Mouse (Mus musculus) forebrain, embryonic 15.5 days (tissue): ENCODE measurements at regions not wholly inside any gene's neighbourhood (a gene's known extent, or its start where the extent isn't known, plus 50 kb on each side); places are given as distances from the start of the nearest gene placed in this dataset.
A peak's percentile ranks its signal among the peaks of the same experiment; 100 is the strongest.

Experiments
- ATAC-seq: fragments of 200-750 bp; cut with Nextera tagmentation; replicated peaks from 2 replicates; pipeline ENCODE4 v1.8.0; 2017; ENCODE audit warnings: mild to moderate bottlenecking, moderate TSS enrichment, moderate library complexity
- H3K27ac ChIP-seq: fragments of 300-500 bp; sonication (generic); replicated peaks from 2 replicates; pipeline ENCODE4 v1.5.1; 2015; ENCODE audit warnings: mild to moderate bottlenecking, inconsistent platforms
- H3K27me3 ChIP-seq: fragments of 300-500 bp; sonication (generic); 2 replicates; pipeline ENCODE4 v1.6.1; 2015; ENCODE audit warnings: inconsistent platforms
- H3K36me3 ChIP-seq: fragments of 300-500 bp; sonication (generic); 2 replicates; pipeline ENCODE4 v1.6.1; 2015; ENCODE audit warnings: mild to moderate bottlenecking, inconsistent platforms
- H3K4me1 ChIP-seq: fragments of 300-500 bp; sonication (generic); 2 replicates; pipeline ENCODE4 v1.6.1; 2015; ENCODE audit warnings: inconsistent platforms
- H3K4me2 ChIP-seq: fragments of 300-500 bp; sonication (generic); replicated peaks from 2 replicates; pipeline ENCODE4 v1.6.1; 2015; ENCODE audit warnings: mild to moderate bottlenecking, inconsistent platforms
- H3K4me3 ChIP-seq: fragments of 300-500 bp; sonication (generic); 2 replicates; pipeline ENCODE4 v1.5.1; 2015; ENCODE audit warnings: mild to moderate bottlenecking, inconsistent platforms
- H3K9ac ChIP-seq: fragments of 300-500 bp; sonication (generic); replicated peaks from 2 replicates; pipeline ENCODE4 v1.6.1; 2015; ENCODE audit warnings: mild to moderate bottlenecking, inconsistent platforms
- H3K9me3 ChIP-seq: fragments of 300-500 bp; sonication (generic); 2 replicates; pipeline ENCODE4 v1.6.1; 2016; ENCODE audit warnings: inconsistent platforms
- WGBS: fragments of 180-500 bp; shearing (Covaris S2); methylation state at CpG from one replicate; pipeline ENCODE4 v1.1.7; 2015; ENCODE audit warnings: mixed read lengths; 5-methylcytosine and 5-hydroxymethylcytosine counted together

- no peak for ATAC-seq
- no peak overlapping the region for H3K4me2 ChIP-seq
- 88% methylated on average over 1 of the region's 1 CpGs for WGBS
Observed at GRCm38 (mm10) chr8:30797341-30797740, 2631.2 kb upstream of the 5930422O12Rik start.

GRCm38 (mm10) chr8:30817028-30817427, 2611.5 kb upstream of the 5930422O12Rik start:
- Histone ChIP-seq H3K27ac (no peak overlapping the region), H3K9me3 (no peaks in the 10 kb centered on the region), H3K4me2 (no peak overlapping the region), H3K4me1 (no peaks in the 10 kb centered on the region), H3K4me3 (no peak overlapping the region), H3K36me3 (no peaks in the 10 kb centered on the region), H3K27me3 (no peaks in the 10 kb centered on the region), H3K9ac (no peak overlapping the region)
- no peak for ATAC-seq
- 87% methylated on average over 5 of the region's 5 CpGs for WGBS

More at GRCm38 (mm10) chr8:30797341-30797740, 2631.2 kb upstream of the 5930422O12Rik start:
- no peaks in the 10 kb centered on the region for H3K4me1 ChIP-seq
- no peak overlapping the region for H3K9ac ChIP-seq
- H3K27ac ChIP-seq: no peak overlapping the region
- H3K36me3 ChIP-seq: no peaks in the 10 kb centered on the region
- no peaks in the 10 kb centered on the region for H3K27me3 ChIP-seq
- no peaks in the 10 kb centered on the region for H3K9me3 ChIP-seq
- no peak overlapping the region for H3K4me3 ChIP-seq

- Histone ChIP-seq H3K27me3 (no peaks in the 10 kb centered on the region), H3K27ac (no peak overlapping the region), H3K4me3 (no peak overlapping the region), H3K9me3 (no peaks in the 10 kb centered on the region), H3K9ac (no peak overlapping the region), H3K4me2 (no peak overlapping the region), H3K4me1 (no peaks in the 10 kb centered on the region), H3K36me3 (no peaks in the 10 kb centered on the region)
- ATAC-seq: no peak
- 70% methylated on average over 25 of the region's 25 CpGs for WGBS
Observed at GRCm38 (mm10) chr8:30822835-30823587, 2605.5 kb upstream of the 5930422O12Rik start.

DNA sequence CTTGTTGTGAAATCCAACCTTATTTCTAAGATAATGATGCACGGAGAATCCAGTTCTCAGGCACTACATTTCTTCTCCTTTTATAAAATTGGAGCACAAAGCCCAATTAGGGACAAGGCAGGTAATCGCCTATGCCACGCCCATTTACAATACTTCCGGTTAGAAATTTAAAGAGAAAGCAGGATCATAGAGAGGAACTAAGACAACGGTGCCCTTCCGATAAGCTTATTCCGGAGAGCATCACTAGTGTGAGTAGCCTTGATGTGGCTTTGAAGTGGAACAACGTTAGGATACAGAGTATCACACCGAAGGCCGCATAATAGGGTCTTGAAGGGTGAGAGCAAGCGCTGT, 2604.9 kb upstream of the 5930422O12Rik start:
- Histone ChIP-seq H3K27me3 (no peaks in the 10 kb centered on the region), H3K9ac (no peak overlapping the region), H3K4me3 (no peak overlapping the region), H3K9me3 (no peaks in the 10 kb centered on the region), H3K4me2 (no peak overlapping the region), H3K36me3 (no peaks in the 10 kb centered on the region), H3K27ac (no peak overlapping the region), H3K4me1 (no peaks in the 10 kb centered on the region)
- 90% methylated on average over 11 of the region's 11 CpGs for WGBS
- ATAC-seq: no peak

- no peak overlapping the region for H3K4me2 ChIP-seq
- no peak for ATAC-seq
- H3K36me3 ChIP-seq: no peaks in the 10 kb centered on the region
- H3K27ac ChIP-seq: no peak overlapping the region
- no peaks in the 10 kb centered on the region for H3K27me3 ChIP-seq
- no peaks in the 10 kb centered on the region for H3K4me1 ChIP-seq
- no peak overlapping the region for H3K4me3 ChIP-seq
- no peak overlapping the region for H3K9ac ChIP-seq
- no peaks in the 10 kb centered on the region for H3K9me3 ChIP-seq
- 86% methylated on average over 4 of the region's 4 CpGs for WGBS
Observed at GRCm38 (mm10) chr8:30826021-30826420, 2602.5 kb upstream of the 5930422O12Rik start.

- Histone ChIP-seq H3K9ac (no peak overlapping the region), H3K27me3 (no peaks in the 10 kb centered on the region), H3K36me3 (no peaks in the 10 kb centered on the region), H3K4me1 (0 out of 2 replicates have a peak, but pooled peaks cover 8% of the 10 kb centered on the region), H3K4me3 (no peak overlapping the region), H3K27ac (peak overlapping the region; percentile 19; the same call in 1 of the 2 replicates), H3K4me2 (no peak overlapping the region), H3K9me3 (no peaks in the 10 kb centered on the region)
- ATAC-seq: peak; percentile 63; the same call in 1 of the 2 replicates
- 42% methylated on average over 8 of the region's 8 CpGs for WGBS
Observed at GRCm38 (mm10) chr8:30838056-30838455, 2590.5 kb upstream of the 5930422O12Rik start.

DNA sequence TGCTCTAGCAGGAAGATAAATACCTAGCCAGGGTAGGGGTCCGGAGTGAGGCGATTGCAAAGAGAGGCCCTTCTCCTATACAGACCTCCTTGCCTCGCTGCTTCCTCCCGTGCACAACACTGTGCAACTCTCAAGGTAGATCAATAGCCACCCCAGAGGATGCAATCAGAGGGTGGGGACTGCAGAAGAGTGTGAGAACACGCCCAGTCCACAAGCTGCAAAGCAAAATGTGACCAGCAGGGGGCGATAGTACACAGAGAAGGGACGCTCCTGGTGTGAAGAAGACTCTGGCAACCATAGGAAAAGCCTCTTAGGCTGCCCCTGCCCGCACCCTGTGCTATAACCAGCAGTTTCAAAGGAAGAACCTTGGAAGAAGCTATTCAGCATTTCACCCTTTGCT, 2588.4 kb upstream of the 5930422O12Rik start:
- no peak overlapping the region for H3K27ac ChIP-seq
- 31% methylated on average over 8 of the region's 8 CpGs for WGBS
- H3K27me3 ChIP-seq: no peaks in the 10 kb centered on the region
- H3K4me2 ChIP-seq: no peak overlapping the region
- H3K9me3 ChIP-seq: no peaks in the 10 kb centered on the region
- peak; percentile 38; the same call in 1 of the 2 replicates for ATAC-seq
- no peaks in the 10 kb centered on the region for H3K36me3 ChIP-seq
- no peak overlapping the region for H3K9ac ChIP-seq
- H3K4me1 ChIP-seq: 0 out of 2 replicates have a peak, but pooled peaks cover 8% of the 10 kb centered on the region
- H3K4me3 ChIP-seq: no peak overlapping the region

DNA sequence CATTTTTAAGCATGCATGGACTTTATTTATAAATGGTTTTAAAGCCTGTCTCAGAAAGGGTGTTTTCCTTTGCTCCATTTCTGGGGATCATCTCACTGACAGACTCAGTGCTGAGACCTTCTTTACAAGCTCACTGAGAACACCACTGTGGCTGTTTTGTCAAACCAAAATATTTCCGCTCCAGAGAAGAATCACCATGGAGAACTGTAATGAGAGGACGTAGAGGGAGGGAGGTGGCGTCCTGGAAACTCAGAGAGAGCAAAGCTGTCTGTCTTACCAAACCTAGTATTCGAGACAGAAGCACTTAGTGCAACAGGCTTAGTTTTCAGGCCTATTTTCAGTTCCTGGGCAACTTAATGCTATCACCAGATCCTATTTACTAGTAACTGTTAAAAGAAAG, 2565.5 kb upstream of the 5930422O12Rik start:
- Histone ChIP-seq H3K9me3 (no peaks in the 10 kb centered on the region), H3K4me2 (no peak overlapping the region), H3K9ac (no peak overlapping the region), H3K36me3 (no peaks in the 10 kb centered on the region), H3K27ac (no peak overlapping the region), H3K4me1 (no peaks in the 10 kb centered on the region), H3K27me3 (no peaks in the 10 kb centered on the region), H3K4me3 (no peak overlapping the region)
- 15% methylated on average over 4 of the region's 4 CpGs for WGBS
- no peak for ATAC-seq

- no peaks in the 10 kb centered on the region for H3K27me3 ChIP-seq
- H3K9ac ChIP-seq: no peak overlapping the region
- no peaks in the 10 kb centered on the region for H3K4me1 ChIP-seq
- H3K36me3 ChIP-seq: no peaks in the 10 kb centered on the region
- 79% methylated on average over 11 of the region's 11 CpGs for WGBS
- H3K4me2 ChIP-seq: no peak overlapping the region
- no peak overlapping the region for H3K27ac ChIP-seq
- no peak overlapping the region for H3K4me3 ChIP-seq
- no peaks in the 10 kb centered on the region for H3K9me3 ChIP-seq
- no peak for ATAC-seq
Observed at GRCm38 (mm10) chr8:30906044-30906695, 2522.3 kb upstream of the 5930422O12Rik start.

DNA sequence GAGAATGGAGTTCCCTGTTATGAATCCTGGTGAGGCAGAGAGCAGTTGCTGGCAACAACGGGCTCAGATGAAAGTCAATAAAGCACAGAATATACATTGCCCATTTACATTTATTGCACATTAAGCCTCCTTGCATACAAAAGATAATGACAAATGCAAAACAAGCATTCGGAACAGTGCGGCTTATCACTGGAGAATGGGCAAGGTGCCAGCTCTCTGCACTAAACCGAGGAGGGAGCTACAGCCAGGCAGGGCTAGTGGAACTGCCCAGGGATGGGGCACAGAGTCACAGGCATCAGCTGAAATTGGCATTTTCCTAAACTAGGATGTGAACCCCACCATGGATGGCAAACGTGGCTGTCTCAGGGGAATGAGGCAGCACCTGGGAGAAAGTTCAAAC, 2514.8 kb upstream of the 5930422O12Rik start:
- Histone ChIP-seq H3K9me3 (no peaks in the 10 kb centered on the region), H3K36me3 (no peaks in the 10 kb centered on the region), H3K4me3 (no peak overlapping the region), H3K4me2 (no peak overlapping the region), H3K9ac (no peak overlapping the region), H3K4me1 (peaks cover 24% of the 10 kb centered on the region), H3K27me3 (no peaks in the 10 kb centered on the region), H3K27ac (no peak overlapping the region)
- 34% methylated on average over 5 of the region's 5 CpGs for WGBS
- ATAC-seq: no peak

- WGBS: 57% methylated on average over 7 of the region's 7 CpGs
- Histone ChIP-seq H3K27me3 (no peaks in the 10 kb centered on the region), H3K27ac (peak overlapping the region; percentile 87), H3K9ac (no peak overlapping the region), H3K4me1 (peaks cover 24% of the 10 kb centered on the region), H3K4me2 (peak overlapping the region; percentile 71), H3K4me3 (no peak overlapping the region), H3K9me3 (no peaks in the 10 kb centered on the region), H3K36me3 (no peaks in the 10 kb centered on the region)
- ATAC-seq: peak; percentile 36; the same call in 1 of the 2 replicates
Observed at GRCm38 (mm10) chr8:30915127-30915526, 2513.4 kb upstream of the 5930422O12Rik start.

GRCm38 (mm10) chr8:30915601-30916171, 2512.8 kb upstream of the 5930422O12Rik start:
- peak; percentile 85 for ATAC-seq
- Histone ChIP-seq H3K9ac (peak overlapping the region; percentile 47), H3K4me1 (peaks cover 24% of the 10 kb centered on the region), H3K9me3 (no peaks in the 10 kb centered on the region), H3K4me2 (peak overlapping the region; percentile 71), H3K27ac (peak overlapping the region; percentile 87), H3K36me3 (no peaks in the 10 kb centered on the region), H3K4me3 (peak overlapping the region; percentile 42), H3K27me3 (no peaks in the 10 kb centered on the region)
- 4% methylated on average over 13 of the region's 13 CpGs for whole genome bisulfite sequencing
